Mouse (Mus musculus): ENCODE results near the gene Zfp365.

DNA sequence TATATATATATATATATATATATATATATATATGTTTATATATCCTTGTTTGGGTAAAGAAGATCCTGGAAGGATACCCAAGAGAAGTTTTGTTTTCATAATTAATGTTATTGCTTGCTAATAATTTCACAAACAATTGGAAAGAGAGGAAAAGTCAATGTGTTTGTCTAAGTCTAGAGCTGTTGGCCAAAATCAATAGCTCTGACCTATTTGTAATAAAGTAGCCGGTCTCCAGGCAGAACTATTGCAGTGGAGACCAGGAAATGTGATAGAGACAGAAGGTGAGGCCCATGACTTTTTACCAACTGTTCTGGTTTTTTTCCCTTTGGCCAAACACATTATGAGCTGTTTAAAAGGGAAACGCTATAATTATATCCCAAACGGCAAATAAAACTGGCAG lies 44.2 kb downstream of the Zfp365 start:
- no peak for TF ChIP-seq POLR2A (IDR thresholded peaks at IDR 0.05; ENCODE audit: insufficient read depth, low read length)
- TF ChIP-seq EP300 (IDR thresholded peaks at IDR 0.05; ENCODE audit: insufficient read depth, low read depth, low read length), result no peak
- TF ChIP-seq CTCF (IDR thresholded peaks at IDR 0.05; ENCODE audit: low read depth, low read length), result no peak

Measured in ES-Bruce4 (cell line).